Mouse (Mus musculus): ENCODE measurements around the gene Snx4.

- TF ChIP-seq CTCF (IDR thresholded peaks at IDR 0.05; ENCODE audit: borderline replicate concordance, extremely low read depth, insufficient read depth, insufficient read length) (no peak), POLR2A (IDR thresholded peaks at IDR 0.05; ENCODE audit: borderline replicate concordance, extremely low read depth, insufficient read depth, insufficient read length, poor library complexity, severe bottlenecking) (no peak)
These were observed 4.7 kb upstream of the Snx4 start for GRCm38 (mm10) chr16:33246526-33246925.
